Mouse (Mus musculus): Measurements from ENCODE around the gene Kcna2.

Kcna2 gene

DNA sequence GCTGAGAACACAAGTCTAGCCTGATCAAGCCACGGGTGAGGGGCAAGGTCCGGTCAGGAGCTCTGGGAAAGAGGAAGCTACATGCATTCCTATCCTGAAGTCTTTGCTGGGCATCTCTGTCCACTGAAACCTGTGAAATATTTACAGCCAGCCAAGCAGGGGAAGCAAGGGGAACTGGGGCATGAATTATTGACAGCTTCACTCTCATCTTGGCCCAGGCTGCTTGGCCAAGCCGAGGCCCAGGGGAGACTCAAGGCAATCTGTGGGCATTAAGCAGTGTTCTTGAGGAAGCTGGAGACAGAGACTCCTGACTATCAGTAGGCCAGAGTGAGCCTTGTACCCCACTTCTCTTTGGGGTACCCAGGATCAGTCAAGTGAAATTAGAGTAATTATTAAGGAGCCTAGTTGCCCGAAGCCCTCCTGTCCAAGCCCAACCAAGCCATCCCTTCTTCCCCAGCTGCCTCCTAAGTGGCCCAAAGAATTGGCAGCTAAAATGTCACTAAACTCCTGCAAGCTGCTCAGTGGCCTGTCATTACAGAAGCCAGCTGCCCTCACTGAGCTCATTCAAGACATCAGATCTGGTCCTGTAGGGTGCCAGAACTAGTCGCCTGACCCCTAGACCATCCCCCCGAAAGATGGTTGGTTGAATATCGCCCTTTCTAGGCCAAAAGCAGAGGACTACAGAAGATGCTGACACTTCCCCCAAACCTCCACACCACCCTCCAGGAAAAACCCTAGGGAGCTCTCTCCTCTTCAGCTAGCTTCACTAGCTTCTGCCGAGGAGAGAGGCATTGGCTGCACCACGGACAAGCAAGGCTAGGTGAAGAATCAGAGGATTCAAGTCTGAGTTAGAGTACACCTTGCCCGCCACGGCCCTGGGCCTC lies 53.1 kb downstream of the Kcna2 start:
- peak; percentile 5 for DNase-seq

DNA sequence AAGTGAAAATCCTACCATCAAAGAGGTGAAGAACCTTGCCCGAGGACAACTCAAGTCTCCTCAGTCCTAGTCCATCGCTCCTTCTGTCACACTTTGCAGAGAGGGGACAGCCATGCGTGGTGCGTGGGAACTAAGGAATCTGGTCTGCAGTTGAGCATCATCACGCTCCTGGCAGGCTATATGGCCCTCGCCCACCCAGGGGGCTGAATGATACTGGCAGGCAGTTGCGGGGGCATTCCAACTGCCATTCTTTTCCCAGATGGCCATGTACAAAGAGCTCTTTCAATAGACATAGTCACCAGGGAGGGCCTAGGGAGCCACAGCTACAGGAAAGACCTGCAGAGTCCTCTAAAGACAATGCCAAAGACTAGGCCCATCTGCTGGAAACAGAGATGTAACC lies 57.9 kb downstream of the Kcna2 start:
- no peak for DNase-seq

GRCm38 (mm10) chr3:107159418-107159817 lies 58.5 kb downstream of the Kcna2 start:
- no peak for DNase-seq

GRCm38 (mm10) chr3:107159859-107160324 lies 58.9 kb downstream of the Kcna2 start:
- peak; percentile 4 for DNase-seq

GRCm38 (mm10) chr3:107162741-107163140 lies 61.8 kb downstream of the Kcna2 start:
- no peak for DNase-seq

Measured in kidney, adult 18-20 months (tissue).